Mouse (Mus musculus) neural tube, embryonic 13.5 days (tissue): ENCODE measurements around the gene Fv1. TPM values are rescaled to one million over a fixed set of nuclear protein-coding genes. Genes with fewer than 3 reads are reported as not detected.
"Not testable (repeated sequence)": the region's sequence is repeated elsewhere in the genome, so short reads cannot be mapped to it uniquely, and the experiment has no call there.

Source experiments
- ATAC-seq: fragments of 200-750 bp; cut with Nextera tagmentation; 2 replicates; pipeline ENCODE4 v1.8.0; 2017; ENCODE audit warnings: low read depth, mild to moderate bottlenecking, moderate TSS enrichment, moderate library complexity
- H3K27ac ChIP-seq: fragments of 300-500 bp; sonication (generic); replicated peaks from 2 replicates; pipeline ENCODE4 v1.5.1; 2015; ENCODE audit warnings: moderate library complexity, mild to moderate bottlenecking, inconsistent platforms
- H3K27me3 ChIP-seq: fragments of 300-500 bp; sonication (generic); 2 replicates; pipeline ENCODE4 v1.6.1; 2015; ENCODE audit warnings: mild to moderate bottlenecking, inconsistent platforms
- H3K36me3 ChIP-seq: fragments of 300-500 bp; sonication (generic); 2 replicates; pipeline ENCODE4 v1.6.1; 2015; ENCODE audit warnings: mild to moderate bottlenecking, inconsistent platforms
- H3K4me1 ChIP-seq: fragments of 300-500 bp; sonication (generic); replicated peaks from 2 replicates; pipeline ENCODE4 v1.6.1; 2015; ENCODE audit warnings: inconsistent platforms
- H3K4me2 ChIP-seq: fragments of 300-500 bp; sonication (generic); 2 replicates; pipeline ENCODE4 v1.6.1; 2015; ENCODE audit warnings: inconsistent platforms, mild to moderate bottlenecking, moderate library complexity
- H3K4me3 ChIP-seq: fragments of 300-500 bp; sonication (generic); 2 replicates; pipeline ENCODE4 v1.5.1; 2015; ENCODE audit warnings: mild to moderate bottlenecking, inconsistent platforms
- H3K9ac ChIP-seq: fragments of 300-500 bp; sonication (generic); 2 replicates; pipeline ENCODE4 v1.6.1; 2015; ENCODE audit warnings: moderate library complexity, mild to moderate bottlenecking, inconsistent platforms
- H3K9me3 ChIP-seq: fragments of 300-500 bp; sonication (generic); 2 replicates; pipeline ENCODE4 v1.6.1; 2016; ENCODE audit warnings: inconsistent platforms
- WGBS: fragments of 180-500 bp; shearing (Covaris S2); methylation state at CpG from one replicate; pipeline ENCODE4 v1.1.7; 2015; 5-methylcytosine and 5-hydroxymethylcytosine counted together
- polyA plus RNA-seq: library from polyadenylated mRNA; unstranded; fragments of >200 nt; fragmentation: Nextera tagmentation; extraction: Ambion mirVana; gene quantifications from 2 replicates; pipeline ENCODE4 v1.2.1, GENCODE M21; 2015

Gene Fv1
- 12.0 and 14.3 TPM in 2 replicates for polyA plus RNA-seq

GRCm38 (mm10) chr4:147868450-147869031, at the start of gene Fv1, which contains the start of gene Miip:
TSS of gene Fv1 (plus strand) at chr4:147868979.
TSS of gene Miip (minus strand) at chr4:147868816.
- H3K36me3 ChIP-seq, result peaks cover 50% of the 10 kb centered on the region
- ATAC-seq, result peak; percentile 98
- H3K4me1 ChIP-seq, result peaks cover 26% of the 10 kb centered on the region
- peak within 1 kb of the TSS; percentile 70 for H3K4me3 ChIP-seq
- H3K9me3 ChIP-seq, result no peaks in the 10 kb centered on the region
- WGBS, result under 1% methylated on average over 30 of the region's 30 CpGs
- H3K27ac ChIP-seq, result peak within 1 kb of the TSS; percentile 85
- H3K9ac ChIP-seq, result peak within 1 kb of the TSS; percentile 80
- H3K4me2 ChIP-seq, result peak within 1 kb of the TSS; percentile 92
- no peaks in the 10 kb centered on the region for H3K27me3 ChIP-seq

- WGBS, result 85% methylated on average over 7 of the region's 7 CpGs
- ATAC-seq, result not testable (repeated sequence)
These were observed 49.1 kb upstream of the Fv1 start for GRCm38 (mm10) chr4:147819659-147820058.

GRCm38 (mm10) chr4:147821414-147821813, 47.4 kb upstream of the Fv1 start:
- Histone ChIP-seq H3K36me3 (peaks cover 47% of the 10 kb centered on the region), H3K9me3 (peaks cover 66% of the 10 kb centered on the region)
- H3K27me3 ChIP-seq, H3K27ac ChIP-seq, ATAC-seq, H3K4me1 ChIP-seq, H3K4me2 ChIP-seq, H3K9ac ChIP-seq, H3K4me3 ChIP-seq: not testable (repeated sequence)
- WGBS, result 91% methylated on average over 3 of the region's 3 CpGs

More at GRCm38 (mm10) chr4:147819659-147820058, 49.1 kb upstream of the Fv1 start:
- Histone ChIP-seq H3K9me3 (peaks cover 53% of the 10 kb centered on the region), H3K36me3 (peaks cover 30% of the 10 kb centered on the region)
- H3K9ac ChIP-seq, H3K27ac ChIP-seq, H3K4me3 ChIP-seq, H3K27me3 ChIP-seq, H3K4me1 ChIP-seq, H3K4me2 ChIP-seq: not testable (repeated sequence)

GRCm38 (mm10) chr4:147824389-147824788, 44.4 kb upstream of the Fv1 start:
- no peak overlapping the region for H3K9ac ChIP-seq
- peaks cover 75% of the 10 kb centered on the region for H3K36me3 ChIP-seq
- no peak overlapping the region for H3K27ac ChIP-seq
- H3K4me3 ChIP-seq, result no peak overlapping the region
- H3K9me3 ChIP-seq, result peaks cover 84% of the 10 kb centered on the region
- ATAC-seq, result no peak
- H3K27me3 ChIP-seq, result no peaks in the 10 kb centered on the region
- H3K4me2 ChIP-seq, result no peak overlapping the region
- no peaks in the 10 kb centered on the region for H3K4me1 ChIP-seq
- WGBS, result 94% methylated on average over 4 of the region's 4 CpGs

GRCm38 (mm10) chr4:147839282-147839681, 29.5 kb upstream of the Fv1 start:
- H3K4me3 ChIP-seq, H3K9ac ChIP-seq, H3K4me2 ChIP-seq, H3K4me1 ChIP-seq, H3K27ac ChIP-seq, ATAC-seq, H3K27me3 ChIP-seq: not testable (repeated sequence)
- H3K36me3 ChIP-seq, result peaks cover 39% of the 10 kb centered on the region
- peaks cover 36% of the 10 kb centered on the region for H3K9me3 ChIP-seq
- WGBS, result 95% methylated on average over 15 of the region's 26 CpGs

- WGBS, result 100% methylated on average over 3 of the region's 3 CpGs
- H3K4me3 ChIP-seq, result no peak overlapping the region
- H3K27ac ChIP-seq, result no peak overlapping the region
- no peak overlapping the region for H3K4me2 ChIP-seq
- H3K27me3 ChIP-seq, result no peaks in the 10 kb centered on the region
- peaks cover 33% of the 10 kb centered on the region for H3K9me3 ChIP-seq
- H3K9ac ChIP-seq, result no peak overlapping the region
- peaks cover 12% of the 10 kb centered on the region for H3K4me1 ChIP-seq
- peaks cover 58% of the 10 kb centered on the region for H3K36me3 ChIP-seq
- no peak for ATAC-seq
These were observed 25.9 kb upstream of the Fv1 start for GRCm38 (mm10) chr4:147842871-147843270.

- Histone ChIP-seq H3K27ac (peak within 1 kb of the TSS; percentile 49; the same call in 1 of the 2 replicates), H3K27me3 (no peaks in the 10 kb centered on the region)
- peak; percentile 89 for ATAC-seq
These were observed 20.9 kb upstream of the Fv1 start, which contains the start of gene Zfp933 for GRCm38 (mm10) chr4:147847614-147848583. TSS of gene Zfp933 (minus strand) at chr4:147848366.

GRCm38 (mm10) chr4:147848584-147848991, 20.2 kb upstream of the Fv1 start:
- Histone ChIP-seq H3K36me3 (peaks cover 25% of the 10 kb centered on the region), H3K27ac (peak overlapping the region; percentile 49; the same call in 1 of the 2 replicates), H3K9ac (peak overlapping the region; percentile 78), H3K9me3 (peaks cover 5% of the 10 kb centered on the region; the same call in 1 of the 2 replicates), H3K4me3 (peak overlapping the region; percentile 75), H3K27me3 (no peaks in the 10 kb centered on the region), H3K4me2 (peak overlapping the region; percentile 72), H3K4me1 (peaks cover 21% of the 10 kb centered on the region)
- 2% methylated on average over 4 of the region's 4 CpGs for WGBS
- peak; percentile 74 for ATAC-seq

More at GRCm38 (mm10) chr4:147847614-147848583, 20.9 kb upstream of the Fv1 start, which contains the start of gene Zfp933:
- WGBS, result 5% methylated on average over 23 of the region's 23 CpGs
- Histone ChIP-seq H3K36me3 (peaks cover 32% of the 10 kb centered on the region), H3K4me2 (peak within 1 kb of the TSS; percentile 72), H3K4me3 (peak within 1 kb of the TSS; percentile 75), H3K4me1 (peaks cover 21% of the 10 kb centered on the region), H3K9ac (peak within 1 kb of the TSS; percentile 78), H3K9me3 (peaks cover 12% of the 10 kb centered on the region)

- H3K4me2 ChIP-seq, result no peak overlapping the region
- no peak for ATAC-seq
- H3K27me3 ChIP-seq, result no peaks in the 10 kb centered on the region
- H3K27ac ChIP-seq, result no peak overlapping the region
- peaks cover 4% of the 10 kb centered on the region; the same call in 1 of the 2 replicates for H3K36me3 ChIP-seq
- WGBS, result 75% methylated on average over 2 of the region's 2 CpGs
- H3K4me3 ChIP-seq, result no peak overlapping the region
- no peak overlapping the region for H3K9ac ChIP-seq
- no peaks in the 10 kb centered on the region for H3K9me3 ChIP-seq
- H3K4me1 ChIP-seq, result peaks cover 21% of the 10 kb centered on the region
These were observed 18.0 kb upstream of the Fv1 start for GRCm38 (mm10) chr4:147850776-147851175.

GRCm38 (mm10) chr4:147862051-147862450, 6.7 kb upstream of the Fv1 start:
- no peak overlapping the region for H3K9ac ChIP-seq
- H3K4me3 ChIP-seq, result no peak overlapping the region
- ATAC-seq, result no peak
- H3K27ac ChIP-seq, result no peak overlapping the region
- H3K4me2 ChIP-seq, result no peak overlapping the region
- WGBS, result 97% methylated on average over 3 of the region's 3 CpGs
- peaks cover 61% of the 10 kb centered on the region for H3K36me3 ChIP-seq
- no peaks in the 10 kb centered on the region for H3K27me3 ChIP-seq
- no peaks in the 10 kb centered on the region for H3K9me3 ChIP-seq
- peaks cover 1% of the 10 kb centered on the region for H3K4me1 ChIP-seq

GRCm38 (mm10) chr4:147865651-147866050, 3.1 kb upstream of the Fv1 start:
- WGBS, result 97% methylated on average over 6 of the region's 6 CpGs
- no peak overlapping the region for H3K9ac ChIP-seq
- no peaks in the 10 kb centered on the region for H3K27me3 ChIP-seq
- H3K9me3 ChIP-seq, result no peaks in the 10 kb centered on the region
- no peak overlapping the region for H3K4me3 ChIP-seq
- H3K4me1 ChIP-seq, result peaks cover 25% of the 10 kb centered on the region
- H3K27ac ChIP-seq, result no peak overlapping the region
- H3K36me3 ChIP-seq, result peaks cover 54% of the 10 kb centered on the region
- H3K4me2 ChIP-seq, result no peak overlapping the region
- no peak for ATAC-seq

- Histone ChIP-seq H3K27me3 (no peaks in the 10 kb centered on the region), H3K9ac (no peak overlapping the region), H3K9me3 (no peaks in the 10 kb centered on the region), H3K4me1 (peaks cover 26% of the 10 kb centered on the region), H3K36me3 (peaks cover 52% of the 10 kb centered on the region), H3K27ac (no peak overlapping the region), H3K4me3 (no peak overlapping the region), H3K4me2 (no peak overlapping the region)
- no peak for ATAC-seq
- 95% methylated on average over 9 of the region's 9 CpGs for WGBS
These were observed 2.7 kb upstream of the Fv1 start for GRCm38 (mm10) chr4:147866056-147866455.
